Comparison of ENCODE assay signal across 19 mouse cellular contexts in the genomic region with DNA sequence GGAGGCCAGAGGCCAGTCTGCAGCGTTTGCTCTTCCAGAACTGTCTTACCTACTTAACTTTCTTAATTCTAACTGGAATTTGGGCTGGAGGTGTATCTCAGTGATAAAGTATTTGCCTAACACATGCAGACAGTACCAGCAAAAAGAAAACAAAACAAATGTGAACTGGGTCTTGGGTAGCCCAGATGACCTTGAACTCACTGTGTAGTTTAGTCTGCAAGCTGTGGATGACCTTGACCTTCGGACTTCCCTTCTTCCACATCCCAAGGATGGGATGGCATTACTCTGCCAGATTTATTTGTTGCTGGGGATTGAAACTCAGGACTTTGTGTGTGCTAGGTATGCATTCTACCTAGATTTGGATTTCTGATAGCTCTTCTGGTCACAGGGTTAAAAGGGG.
"Had no signal": no experiment of that assay in that cellular context is flagged by ENCODE, and none has a peak within 500 bp of the region (broad histone marks: within the 10 kb centered on the region; RNA-seq: fewer than 3 reads in every experiment).

No protein-coding gene starts in this region.

- H3K4me3 ChIP-seq: liver, embryonic 15.5 days; lung, embryonic 15.5 days; megakaryocyte, embryonic 14.5 days; midbrain, embryonic 12.5 days; neural tube, embryonic 12.5 days; stomach, embryonic 15.5 days had no signal

- H3K4me1 ChIP-seq: liver, embryonic 15.5 days; lung, embryonic 15.5 days; stomach, embryonic 15.5 days had no signal

- H3K27ac ChIP-seq: liver, embryonic 15.5 days; lung, embryonic 15.5 days; macrophage; midbrain, embryonic 12.5 days; neural tube, embryonic 12.5 days; stomach, embryonic 15.5 days; stomach, postnatal 0 days had no signal

- H3K36me3 ChIP-seq: liver, embryonic 15.5 days; lung, embryonic 15.5 days; midbrain, embryonic 12.5 days; neural tube, embryonic 12.5 days; stomach, embryonic 15.5 days had no signal

- DNase-seq: liver, postnatal 0 days; lung, adult 2 months; lung, postnatal 14 days; lung, postnatal 36 days; midbrain, embryonic 14.5 days; right cerebral cortex, postnatal 14 days; thymus, adult 2 months; thymus, postnatal 25 days; thymus, postnatal 4 days had no signal

- H3K27me3 ChIP-seq: liver, embryonic 15.5 days; lung, embryonic 15.5 days; megakaryocyte, embryonic 14.5 days; midbrain, embryonic 12.5 days; neural tube, embryonic 12.5 days; stomach, embryonic 15.5 days had no signal

- H3K9ac ChIP-seq: liver, embryonic 15.5 days; liver, postnatal 0 days; lung, embryonic 15.5 days; midbrain, embryonic 12.5 days; neural tube, embryonic 12.5 days; stomach, embryonic 15.5 days had no signal

- H3K4me2 ChIP-seq: liver, embryonic 15.5 days; lung, embryonic 15.5 days; midbrain, embryonic 12.5 days; neural tube, embryonic 12.5 days; stomach, embryonic 15.5 days had no signal

- ATAC-seq: liver, postnatal 0 days; lung, postnatal 0 days; midbrain, embryonic 16.5 days had no signal

- H3K9me3 ChIP-seq: liver, embryonic 15.5 days; lung, embryonic 15.5 days; megakaryocyte, embryonic 14.5 days; midbrain, embryonic 12.5 days; neural tube, embryonic 12.5 days; stomach, embryonic 15.5 days had no signal
